Mouse (Mus musculus): ENCODE results near the gene Slc22a4. TPM values are rescaled to one million over a fixed set of nuclear protein-coding genes. Genes with fewer than 3 reads are reported as not detected.
A peak's percentile ranks its signal among the peaks of the same experiment; 100 is the strongest.

Slc22a4 gene
- 0.92 and 1.6 TPM in 2 replicates for polyA plus RNA-seq (2016; fragmentation: Nextera tagmentation; extraction: Ambion mirVana)

GRCm38 (mm10) chr11:54028044-54028951 lies at the start of gene Slc22a4:
Slc22a4 (minus strand) TSS chr11:54028090.
- H3K27ac ChIP-seq: no peak within 1 kb of the TSS
- H3K9ac ChIP-seq: peak within 1 kb of the TSS; percentile 67

GRCm38 (mm10) chr11:54076101-54076500 lies 48.2 kb upstream of the Slc22a4 start:
- Histone ChIP-seq H3K9me3 (no peaks in the 10 kb centered on the region), H3K27ac (no peak overlapping the region), H3K4me2 (no peak overlapping the region), H3K36me3 (replicated peaks) (no peaks in the 10 kb centered on the region), H3K4me1 (peaks cover 5% of the 10 kb centered on the region; the same call in 1 of the 2 replicates), H3K9ac (no peak overlapping the region), H3K4me3 (replicated peaks) (no peak overlapping the region), H3K27me3 (no peaks in the 10 kb centered on the region)
- no peak for ATAC-seq (ENCODE audit: low FRiP score)
- WGBS: 96% methylated on average over 1 of the region's 1 CpGs

More at GRCm38 (mm10) chr11:54028044-54028951, at the start of gene Slc22a4:
- WGBS: 1% methylated on average over 60 of the region's 61 CpGs
- H3K4me1 ChIP-seq: peaks cover 13% of the 10 kb centered on the region
- no peaks in the 10 kb centered on the region for H3K36me3 ChIP-seq (replicated peaks)
- H3K9me3 ChIP-seq: no peaks in the 10 kb centered on the region
- H3K27me3 ChIP-seq: peaks cover 51% of the 10 kb centered on the region
- H3K4me2 ChIP-seq: peak within 1 kb of the TSS; percentile 92
- H3K4me3 ChIP-seq (replicated peaks): peak within 1 kb of the TSS; percentile 54
- ATAC-seq (ENCODE audit: low FRiP score): peak; percentile 68

- ATAC-seq (ENCODE audit: low FRiP score): no peak
- no peak overlapping the region for H3K4me2 ChIP-seq
Measured at GRCm38 (mm10) chr11:54075353-54075752, 47.5 kb upstream of the Slc22a4 start.

GRCm38 (mm10) chr11:54073291-54073690 lies 45.4 kb upstream of the Slc22a4 start:
- H3K27me3 ChIP-seq: peaks cover 6% of the 10 kb centered on the region
- no peak overlapping the region for H3K4me3 ChIP-seq (replicated peaks)
- no peak overlapping the region for H3K4me2 ChIP-seq
- no peaks in the 10 kb centered on the region for H3K36me3 ChIP-seq (replicated peaks)
- no peak overlapping the region for H3K9ac ChIP-seq
- H3K9me3 ChIP-seq: no peaks in the 10 kb centered on the region
- peaks cover 10% of the 10 kb centered on the region for H3K4me1 ChIP-seq
- ATAC-seq (ENCODE audit: low FRiP score): no peak
- no peak overlapping the region for H3K27ac ChIP-seq
- 28% methylated on average over 4 of the region's 4 CpGs for WGBS

More at GRCm38 (mm10) chr11:54075353-54075752, 47.5 kb upstream of the Slc22a4 start:
- H3K36me3 ChIP-seq (replicated peaks): no peaks in the 10 kb centered on the region
- H3K27ac ChIP-seq: no peak overlapping the region
- 85% methylated on average over 6 of the region's 6 CpGs for whole genome bisulfite sequencing
- no peaks in the 10 kb centered on the region for H3K9me3 ChIP-seq
- no peak overlapping the region for H3K4me3 ChIP-seq (replicated peaks)
- H3K27me3 ChIP-seq: peaks cover 2% of the 10 kb centered on the region; the same call in 1 of the 2 replicates
- no peak overlapping the region for H3K9ac ChIP-seq
- peaks cover 5% of the 10 kb centered on the region; the same call in 1 of the 2 replicates for H3K4me1 ChIP-seq

- Histone ChIP-seq H3K4me3 (replicated peaks) (no peak overlapping the region), H3K4me1 (peaks cover 24% of the 10 kb centered on the region), H3K36me3 (replicated peaks) (no peaks in the 10 kb centered on the region), H3K27me3 (peaks cover 13% of the 10 kb centered on the region), H3K4me2 (no peak overlapping the region), H3K27ac (no peak overlapping the region), H3K9ac (no peak overlapping the region), H3K9me3 (no peaks in the 10 kb centered on the region)
- ATAC-seq (ENCODE audit: low FRiP score): no peak
- 90% methylated on average over 5 of the region's 5 CpGs for WGBS
Measured at GRCm38 (mm10) chr11:54071726-54072445, 44.0 kb upstream of the Slc22a4 start.

GRCm38 (mm10) chr11:54068520-54069371 lies 40.9 kb upstream of the Slc22a4 start, which contains the start of gene Pdlim4:
Pdlim4 (minus strand) TSS chr11:54069014.
- Histone ChIP-seq H3K4me3 (replicated peaks) (peak within 1 kb of the TSS; percentile 63), H3K4me1 (peaks cover 27% of the 10 kb centered on the region), H3K27ac (no peak within 1 kb of the TSS), H3K4me2 (peak within 1 kb of the TSS; percentile 86), H3K9ac (peak within 1 kb of the TSS; percentile 71), H3K9me3 (no peaks in the 10 kb centered on the region), H3K36me3 (replicated peaks) (no peaks in the 10 kb centered on the region), H3K27me3 (peaks cover 13% of the 10 kb centered on the region)
- ATAC-seq (ENCODE audit: low FRiP score): peak; percentile 77
- WGBS: 1% methylated on average over 57 of the region's 61 CpGs

- H3K4me2 ChIP-seq: peak overlapping the region; percentile 86
- ATAC-seq (ENCODE audit: low FRiP score): 0 out of 2 replicates have a peak, but pooled peaks have one; percentile 39
- 39% methylated on average over 4 of the region's 4 CpGs for WGBS
- peaks cover 24% of the 10 kb centered on the region for H3K4me1 ChIP-seq
- H3K27ac ChIP-seq: no peak overlapping the region
- H3K27me3 ChIP-seq: peaks cover 13% of the 10 kb centered on the region
- peak overlapping the region; percentile 63 for H3K4me3 ChIP-seq (replicated peaks)
- no peaks in the 10 kb centered on the region for H3K9me3 ChIP-seq
- H3K9ac ChIP-seq: peak overlapping the region; percentile 71; the same call in 1 of the 2 replicates
- H3K36me3 ChIP-seq (replicated peaks): no peaks in the 10 kb centered on the region
Measured at GRCm38 (mm10) chr11:54067996-54068519, 40.2 kb upstream of the Slc22a4 start.

GRCm38 (mm10) chr11:54067318-54067995 lies 39.6 kb upstream of the Slc22a4 start:
- H3K27me3 ChIP-seq: peaks cover 13% of the 10 kb centered on the region
- no peaks in the 10 kb centered on the region for H3K9me3 ChIP-seq
- H3K36me3 ChIP-seq (replicated peaks): no peaks in the 10 kb centered on the region
- H3K4me1 ChIP-seq: peaks cover 29% of the 10 kb centered on the region
- H3K27ac ChIP-seq: no peak overlapping the region
- peak overlapping the region; percentile 71; the same call in 1 of the 2 replicates for H3K9ac ChIP-seq
- peak overlapping the region; percentile 86 for H3K4me2 ChIP-seq
- 30% methylated on average over 12 of the region's 12 CpGs for WGBS
- ATAC-seq (ENCODE audit: low FRiP score): no peak
- H3K4me3 ChIP-seq (replicated peaks): peak overlapping the region; percentile 63

GRCm38 (mm10) chr11:54066400-54066799 lies 38.5 kb upstream of the Slc22a4 start:
- 92% methylated on average over 5 of the region's 5 CpGs for WGBS
- Histone ChIP-seq H3K36me3 (replicated peaks) (no peaks in the 10 kb centered on the region), H3K4me3 (replicated peaks) (no peak overlapping the region), H3K9ac (no peak overlapping the region), H3K27me3 (peaks cover 13% of the 10 kb centered on the region), H3K9me3 (no peaks in the 10 kb centered on the region), H3K4me1 (peaks cover 35% of the 10 kb centered on the region), H3K27ac (no peak overlapping the region), H3K4me2 (no peak overlapping the region)
- no peak for ATAC-seq (ENCODE audit: low FRiP score)

- Histone ChIP-seq H3K4me2 (no peak overlapping the region), H3K27ac (no peak overlapping the region), H3K9ac (no peak overlapping the region), H3K4me1 (peaks cover 35% of the 10 kb centered on the region), H3K4me3 (replicated peaks) (no peak overlapping the region), H3K27me3 (peaks cover 13% of the 10 kb centered on the region), H3K9me3 (no peaks in the 10 kb centered on the region), H3K36me3 (replicated peaks) (no peaks in the 10 kb centered on the region)
- no peak for ATAC-seq (ENCODE audit: low FRiP score)
- WGBS: 89% methylated on average over 4 of the region's 4 CpGs
Measured at GRCm38 (mm10) chr11:54065915-54066178, 38.0 kb upstream of the Slc22a4 start.

Data from forebrain, embryonic 12.5 days (tissue).